ENCODE assay signal across 12 mouse cellular contexts in genomic region chr10:20398224-20398623, GRCm38 (mm10). TPM values are rescaled to one million over a fixed set of nuclear protein-coding genes. Genes with fewer than 3 reads are reported as not detected.
DNase-seq lines count a peak whose midpoint lies in the region; ATAC-seq and TF ChIP-seq lines count a peak whose summit lies in the region.
"Had no signal": no experiment of that assay in that cellular context is flagged by ENCODE, and none has a peak within 500 bp of the region (broad histone marks: within the 10 kb centered on the region; RNA-seq: fewer than 3 reads in every experiment).

No protein-coding gene starts in this region.

- DNase-seq in frontal cortex, postnatal 36 days (ENCODE audit: low spot score in 2 of 2), result peak; percentile 20 to 22
- DNase-seq in frontal cortex, postnatal 25 days (ENCODE audit: low spot score in 2 of 2), result no peak
- DNase-seq in lung, postnatal 0 days (ENCODE audit: low spot score), result peak; percentile 19
- no peak for DNase-seq in lung, postnatal 10 days
- peak; percentile 41 for DNase-seq in induced T-regulatory cell, adult 2 months (ENCODE audit: low read depth)
- DNase-seq in adipocyte (ENCODE audit: low spot score), result no peak
- DNase-seq: right cerebral cortex, postnatal 14 days had no signal

- TF ChIP-seq EP300 in lung, postnatal 0 days (IDR thresholded peaks at IDR 0.05), result no peak

- H3K4me1 ChIP-seq in lung, postnatal 0 days (ENCODE audit: insufficient read depth, low read depth, low read length), result no peaks in the 10 kb centered on the region
- peaks cover 6% of the 10 kb centered on the region; the same call in 1 of the 2 replicates for H3K4me1 ChIP-seq in stomach, embryonic 14.5 days (ENCODE audit: control insufficient read depth, insufficient read depth, low read length)
- no peaks in the 10 kb centered on the region for H3K4me1 ChIP-seq in hindbrain, embryonic 12.5 days
- H3K4me1 ChIP-seq: hindbrain, embryonic 15.5 days had no signal

- no peaks in the 10 kb centered on the region for H3K36me3 ChIP-seq in lung, postnatal 0 days (ENCODE audit: insufficient read depth, low read length)
- no peaks in the 10 kb centered on the region for H3K36me3 ChIP-seq in stomach, embryonic 14.5 days (ENCODE audit: control insufficient read depth, insufficient read depth, low read length)
- H3K36me3 ChIP-seq in hindbrain, embryonic 12.5 days, result no peaks in the 10 kb centered on the region
- H3K36me3 ChIP-seq: embryonic facial prominence, embryonic 10.5 days; hindbrain, embryonic 15.5 days had no signal

- H3K9ac ChIP-seq in lung, postnatal 0 days (replicated peaks; ENCODE audit: low read depth), result no peak overlapping the region
- H3K9ac ChIP-seq in stomach, embryonic 14.5 days (replicated peaks; ENCODE audit: low read depth, low read length), result no peak overlapping the region
- H3K9ac ChIP-seq in hindbrain, embryonic 12.5 days, result no peak overlapping the region
- H3K9ac ChIP-seq: forebrain, embryonic 13.5 days; hindbrain, embryonic 15.5 days had no signal

- 49% methylated on average over 6 of the region's 6 CpGs for WGBS in lung, postnatal 0 days
- 38% methylated on average over 6 of the region's 6 CpGs for WGBS in stomach, embryonic 14.5 days
- 86% methylated on average over 6 of the region's 6 CpGs for WGBS in hindbrain, embryonic 12.5 days

- no peaks in the 10 kb centered on the region for H3K9me3 ChIP-seq in lung, postnatal 0 days (ENCODE audit: low read length)
- H3K9me3 ChIP-seq in stomach, embryonic 14.5 days (ENCODE audit: control insufficient read depth, low read depth, low read length), result no peaks in the 10 kb centered on the region
- H3K9me3 ChIP-seq in hindbrain, embryonic 12.5 days (replicated peaks), result no peaks in the 10 kb centered on the region
- H3K9me3 ChIP-seq: embryonic facial prominence, embryonic 10.5 days; forebrain, embryonic 13.5 days; hindbrain, embryonic 15.5 days had no signal

- ATAC-seq in lung, postnatal 0 days, result no peak
- no peak for ATAC-seq in stomach, embryonic 14.5 days (ENCODE audit: insufficient number of reproducible peaks, insufficient read depth, low FRiP score, low read depth)
- no peak for ATAC-seq in hindbrain, embryonic 12.5 days (ENCODE audit: low FRiP score)

- H3K27ac ChIP-seq in lung, postnatal 0 days (ENCODE audit: low read length), result no peak overlapping the region
- peak overlapping the region; percentile 77 for H3K27ac ChIP-seq in stomach, embryonic 14.5 days (ENCODE audit: low read length)
- no peak overlapping the region for H3K27ac ChIP-seq in hindbrain, embryonic 12.5 days
- H3K27ac ChIP-seq: embryonic facial prominence, embryonic 10.5 days; forebrain, embryonic 13.5 days; hindbrain, embryonic 15.5 days had no signal

- H3K4me2 ChIP-seq in lung, postnatal 0 days (replicated peaks; ENCODE audit: low read depth, low read length), result peak overlapping the region; percentile 22; the same call in 1 of the 2 replicates
- peak overlapping the region; percentile 16; the same call in 1 of the 2 replicates for H3K4me2 ChIP-seq in stomach, embryonic 14.5 days (replicated peaks; ENCODE audit: low read depth, low read length)
- H3K4me2 ChIP-seq in hindbrain, embryonic 12.5 days (replicated peaks), result no peak overlapping the region
- H3K4me2 ChIP-seq: forebrain, embryonic 13.5 days; hindbrain, embryonic 15.5 days had no signal

- H3K27me3 ChIP-seq in lung, postnatal 0 days (replicated peaks; ENCODE audit: insufficient read depth, low read length), result no peaks in the 10 kb centered on the region
- H3K27me3 ChIP-seq in stomach, embryonic 14.5 days (ENCODE audit: control insufficient read depth, insufficient read depth, low read length), result no peaks in the 10 kb centered on the region
- no peaks in the 10 kb centered on the region for H3K27me3 ChIP-seq in hindbrain, embryonic 12.5 days
- H3K27me3 ChIP-seq: forebrain, embryonic 13.5 days; hindbrain, embryonic 15.5 days had no signal

- TF ChIP-seq CTCF in lung, postnatal 0 days (IDR thresholded peaks at IDR 0.05), result no peak

- H3K4me3 ChIP-seq in lung, postnatal 0 days (ENCODE audit: low read depth, low read length), result no peak overlapping the region; the same call in 1 of the 2 replicates
- no peak overlapping the region for H3K4me3 ChIP-seq in stomach, embryonic 14.5 days (ENCODE audit: low read depth, low read length)
- H3K4me3 ChIP-seq in hindbrain, embryonic 12.5 days, result no peak overlapping the region
- H3K4me3 ChIP-seq: embryonic facial prominence, embryonic 10.5 days; forebrain, embryonic 13.5 days; hindbrain, embryonic 15.5 days had no signal

RNA-seq across cellular contexts. Expression of gene Mtfr2, which starts 50.7 kb away (rescaled TPM):
- polyA plus RNA-seq in lung, postnatal 0 days (2015; fragmentation: Nextera tagmentation; extraction: Ambion mirVana), result 0.29 and 0.63 TPM in 2 replicates
- polyA plus RNA-seq in stomach, embryonic 14.5 days (2014; fragmentation: Nextera tagmentation; extraction: Ambion mirVana), result 1.8 and 3.7 TPM in 2 replicates
- polyA plus RNA-seq in hindbrain, embryonic 12.5 days (2016; fragmentation: Nextera tagmentation; extraction: Ambion mirVana), result 1.7 and 2.0 TPM in 2 replicates

Comparison
In these comparisons a context has a peak if more than half of its experiments do, and no peak if none do; other contexts are left out.
1. DNase-seq: peak in frontal cortex, postnatal 36 days (2 of 2), lung, postnatal 0 days (single experiment) and induced T-regulatory cell, adult 2 months (single experiment); none in frontal cortex, postnatal 25 days (0 of 2), lung, postnatal 10 days (single experiment) and adipocyte (single experiment).